Mouse (Mus musculus) embryonic facial prominence, embryonic 10.5 days (tissue): ENCODE measurements at regions not wholly inside any gene's neighbourhood (a gene's known extent, or its start where the extent isn't known, plus 50 kb on each side); places are given as distances from the start of the nearest gene placed in this dataset.
A peak's percentile ranks its signal among the peaks of the same experiment; 100 is the strongest.
"Not testable (repeated sequence)": the region's sequence is repeated elsewhere in the genome, so short reads cannot be mapped to it uniquely, and the experiment has no call there.

Source experiments
- DNase-seq: peaks from one replicate; pipeline ENCODE4 v3.0.0-alpha.2; 2017; ENCODE audit warnings: low spot score
- H3K27ac ChIP-seq: fragments of 300-500 bp; sonication (generic); replicated peaks from 2 replicates; pipeline ENCODE4 v1.5.1; 2016; ENCODE audit warnings: mild to moderate bottlenecking
- H3K27me3 ChIP-seq: fragments of 300-500 bp; sonication (generic); replicated peaks from 2 replicates; pipeline ENCODE4 v1.6.1; 2016; ENCODE audit warnings: low read depth, mild to moderate bottlenecking; ENCODE audit not compliant: poor library complexity, severe bottlenecking
- H3K36me3 ChIP-seq: fragments of 300-500 bp; sonication (generic); replicated peaks from 2 replicates; pipeline ENCODE4 v1.6.1; 2016; ENCODE audit warnings: mild to moderate bottlenecking, moderate library complexity
- H3K4me1 ChIP-seq: fragments of 300-500 bp; sonication (generic); 2 replicates; pipeline ENCODE4 v1.6.1; 2016
- H3K4me3 ChIP-seq: fragments of 300-500 bp; sonication (generic); 2 replicates; pipeline ENCODE4 v1.5.1; 2016; ENCODE audit warnings: mild to moderate bottlenecking, moderate library complexity
- H3K9me3 ChIP-seq: fragments of 300-500 bp; sonication (generic); 2 replicates; pipeline ENCODE4 v1.6.1; 2016; ENCODE audit warnings: mild to moderate bottlenecking
- WGBS: fragments of 180-500 bp; shearing (Covaris S2); methylation state at CpG from one replicate; pipeline ENCODE4 v1.1.7; 2016; 5-methylcytosine and 5-hydroxymethylcytosine counted together

DNA sequence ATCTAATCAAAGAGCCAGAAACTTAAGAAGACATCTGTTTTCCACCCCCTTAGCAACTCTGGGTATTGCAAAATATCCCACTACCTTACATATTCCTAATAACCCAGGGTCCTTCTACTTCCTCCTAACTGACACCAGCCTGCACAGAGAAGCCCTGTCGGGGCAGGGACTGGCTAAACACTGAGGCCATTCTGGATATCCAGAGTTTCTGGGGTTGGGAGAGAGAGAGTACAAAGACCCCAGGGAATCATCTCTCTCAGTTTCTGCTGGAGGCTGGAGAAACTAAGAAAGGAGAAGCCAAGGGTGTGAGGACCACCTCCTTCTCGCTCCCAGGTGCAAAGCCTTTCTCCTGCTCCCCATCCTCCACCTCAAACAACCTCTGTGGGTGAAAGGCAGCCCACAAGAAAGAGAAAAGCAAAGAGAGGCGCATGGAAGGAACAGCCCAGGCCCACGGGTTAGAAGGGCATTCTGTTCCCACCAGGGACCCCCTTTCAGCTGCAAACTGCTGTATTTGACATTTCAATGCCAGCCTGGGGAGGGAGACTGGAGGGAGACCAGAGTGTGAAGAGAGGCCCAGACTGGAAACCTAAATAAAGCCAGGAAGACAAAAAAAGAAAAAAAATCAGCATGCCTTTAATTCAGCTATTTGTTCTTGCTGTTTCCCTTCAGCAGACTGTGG lies 152.9 kb upstream of the Rgma start:
- Histone ChIP-seq H3K27me3 (no peaks in the 10 kb centered on the region), H3K36me3 (no peaks in the 10 kb centered on the region), H3K27ac (peak overlapping the region; percentile 55), H3K9me3 (no peaks in the 10 kb centered on the region), H3K4me1 (peaks cover 23% of the 10 kb centered on the region), H3K4me3 (no peak overlapping the region)
- 16% methylated on average over 4 of the region's 4 CpGs for WGBS
- peak; percentile 33 for DNase-seq

DNA sequence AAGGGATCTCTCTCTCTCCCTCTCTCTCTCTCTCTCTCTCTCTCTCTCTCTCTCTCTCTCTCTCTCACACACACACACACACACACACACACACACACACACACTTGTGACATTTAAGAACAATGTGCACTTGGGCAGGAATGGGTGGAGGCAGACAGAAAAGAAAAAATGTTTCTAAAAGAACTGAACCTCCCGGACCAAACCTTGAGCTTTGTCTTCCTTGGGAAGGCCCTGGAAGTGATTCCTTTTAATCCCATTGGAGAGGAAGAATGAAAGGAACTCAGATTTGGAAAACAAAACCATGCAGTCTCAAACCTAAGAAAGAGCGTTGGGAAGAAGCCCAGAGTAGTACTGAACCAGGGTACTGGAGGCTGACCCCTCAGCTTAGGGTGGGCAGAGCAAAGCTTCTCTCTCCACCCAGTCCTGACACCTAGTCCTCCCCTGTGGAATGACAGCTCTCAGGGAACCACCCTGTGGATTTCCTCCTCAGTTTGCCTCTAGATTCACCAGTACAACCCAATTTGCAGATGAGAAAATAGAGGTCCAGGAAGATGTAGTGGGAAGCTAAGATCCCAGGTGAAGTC lies 152.3 kb upstream of the Rgma start:
- DNase-seq: no peak
- H3K4me3 ChIP-seq: no peak overlapping the region
- H3K4me1 ChIP-seq: peaks cover 23% of the 10 kb centered on the region

DNA sequence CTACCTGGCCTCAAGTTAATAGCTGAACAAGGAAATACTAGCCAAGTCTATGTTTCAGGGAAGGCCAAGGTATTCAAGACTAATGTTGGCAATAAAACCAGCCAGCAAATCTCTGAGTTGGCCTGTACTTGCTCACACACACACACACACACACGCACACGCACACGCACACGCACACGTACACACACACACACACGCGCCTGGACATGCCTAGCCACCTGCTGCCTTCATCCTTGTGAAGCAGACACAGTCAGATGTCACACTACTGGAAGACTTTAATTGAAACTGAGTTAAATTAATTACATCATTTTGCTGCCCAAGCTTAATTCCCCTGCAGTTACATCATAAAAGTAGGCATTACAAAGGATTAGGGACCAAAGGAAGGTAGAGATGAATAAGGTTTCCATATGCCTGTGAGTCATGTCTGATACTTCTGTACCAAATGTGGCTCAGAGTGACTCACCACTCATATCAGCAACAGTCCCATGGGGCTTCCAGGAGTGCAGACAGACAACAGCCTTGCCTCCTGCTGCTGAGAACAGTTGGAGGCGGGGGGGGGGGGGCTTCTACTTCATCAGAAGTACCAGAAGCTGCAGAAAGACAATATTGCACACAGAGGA lies 141.7 kb upstream of the Rgma start:
- Histone ChIP-seq H3K36me3 (no peaks in the 10 kb centered on the region), H3K9me3 (no peaks in the 10 kb centered on the region), H3K4me1 (0 out of 2 replicates have a peak, but pooled peaks cover 2% of the 10 kb centered on the region), H3K27ac (no peak overlapping the region), H3K27me3 (0 out of 2 replicates have a peak, but pooled peaks cover 1% of the 10 kb centered on the region), H3K4me3 (no peak overlapping the region)
- 93% methylated on average over 8 of the region's 8 CpGs for WGBS
- DNase-seq: no peak

More for the DNA sequence above, 152.3 kb upstream of the Rgma start:
- no peaks in the 10 kb centered on the region for H3K9me3 ChIP-seq
- WGBS: 36% methylated on average over 2 of the region's 2 CpGs
- H3K27me3 ChIP-seq: no peaks in the 10 kb centered on the region
- H3K27ac ChIP-seq: peak overlapping the region; percentile 55
- H3K36me3 ChIP-seq: no peaks in the 10 kb centered on the region

DNA sequence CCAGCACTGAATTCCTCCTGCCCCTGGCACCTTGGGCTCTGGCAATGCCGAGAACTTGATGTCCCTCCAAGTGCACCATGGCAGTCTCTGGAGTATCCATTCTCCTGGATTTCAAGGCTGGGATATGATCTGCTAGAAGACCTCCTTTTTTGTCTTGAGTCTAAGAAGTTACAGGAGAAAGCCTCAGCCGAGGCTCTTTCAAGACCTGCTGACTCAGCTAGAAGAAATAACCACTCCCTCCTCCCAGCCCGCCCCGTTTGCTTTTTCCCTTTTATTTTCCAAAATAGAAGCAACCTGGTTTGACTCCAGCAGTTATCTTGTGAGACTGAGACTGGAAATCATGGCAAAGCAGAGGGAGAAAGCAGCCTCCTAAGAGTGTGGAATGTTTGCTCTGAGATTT lies 136.8 kb upstream of the Rgma start:
- Histone ChIP-seq H3K27ac (0 out of 2 replicates have a peak overlapping the region, but pooled peaks have one; percentile 1), H3K27me3 (peaks cover 9% of the 10 kb centered on the region; the same call in 1 of the 2 replicates)
- WGBS: 38% methylated on average over 4 of the region's 4 CpGs

DNA sequence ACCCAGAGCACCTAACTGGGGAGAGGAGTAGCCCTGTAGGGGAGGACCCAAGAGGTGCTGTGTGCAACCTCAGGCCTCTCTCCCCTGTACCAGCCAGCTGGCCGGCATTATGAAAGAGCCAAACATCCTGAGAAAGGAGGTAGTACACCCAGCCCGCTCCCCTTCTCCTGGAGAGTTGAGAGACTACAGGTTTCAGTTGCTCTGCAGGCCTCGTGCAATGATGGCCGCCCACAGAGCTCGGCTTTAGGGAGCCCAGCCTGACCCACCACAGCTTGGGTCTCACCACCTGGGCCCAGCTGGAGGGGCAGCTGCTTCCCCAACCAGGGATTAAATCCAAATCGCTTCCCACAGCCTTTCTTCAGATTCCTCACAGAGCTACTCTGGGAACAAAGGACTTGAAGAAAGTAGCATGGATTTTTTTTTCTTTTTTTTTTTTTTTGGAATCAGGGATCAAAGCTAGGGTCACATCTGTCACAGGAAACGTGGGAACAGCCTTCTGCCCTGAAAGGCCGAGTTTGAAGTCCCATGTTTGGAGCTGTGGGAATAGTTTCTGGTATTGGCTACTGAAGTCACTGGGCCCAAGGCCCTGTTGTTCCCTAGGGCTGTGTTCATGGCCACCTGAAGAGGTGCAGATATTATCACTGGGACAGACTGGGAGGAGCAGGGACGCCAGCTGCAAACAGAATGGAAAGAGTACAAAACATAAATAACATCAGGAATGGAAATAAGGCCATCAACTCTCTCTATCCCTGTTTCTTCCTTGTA lies 131.5 kb upstream of the Rgma start:
- no peak overlapping the region for H3K4me3 ChIP-seq
- DNase-seq: peak; percentile 42
- no peaks in the 10 kb centered on the region for H3K36me3 ChIP-seq
- WGBS: 52% methylated on average over 9 of the region's 9 CpGs
- H3K27ac ChIP-seq: peak overlapping the region; percentile 75
- peaks cover 10% of the 10 kb centered on the region for H3K4me1 ChIP-seq
- H3K27me3 ChIP-seq: peaks cover 6% of the 10 kb centered on the region; the same call in 1 of the 2 replicates
- H3K9me3 ChIP-seq: no peaks in the 10 kb centered on the region

More for the DNA sequence above, 136.8 kb upstream of the Rgma start:
- Histone ChIP-seq H3K9me3 (no peaks in the 10 kb centered on the region), H3K4me3 (no peak overlapping the region), H3K4me1 (peaks cover 4% of the 10 kb centered on the region), H3K36me3 (no peaks in the 10 kb centered on the region)
- DNase-seq: no peak

DNA sequence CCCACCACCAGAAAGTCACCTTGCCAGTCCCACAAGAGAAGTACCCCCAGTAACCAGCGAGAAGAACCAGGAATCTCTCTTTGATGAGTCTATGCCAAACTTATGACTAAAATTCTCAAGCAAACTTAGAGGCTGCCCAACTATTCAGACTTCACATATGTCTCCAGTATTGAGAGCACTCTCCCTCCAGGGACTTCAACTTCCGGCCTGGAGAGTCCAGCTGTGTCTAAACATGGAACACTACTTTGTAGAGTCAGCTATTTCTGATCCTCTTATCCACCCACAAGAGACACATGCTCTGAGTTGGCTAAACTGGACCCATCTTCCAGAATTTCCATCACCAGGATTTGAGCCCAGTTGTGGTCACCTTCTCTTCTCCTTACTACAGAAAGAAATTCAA lies 129.9 kb upstream of the Rgma start:
- H3K4me3 ChIP-seq: no peak overlapping the region
- H3K36me3 ChIP-seq: no peaks in the 10 kb centered on the region
- H3K9me3 ChIP-seq: no peaks in the 10 kb centered on the region
- no peak for DNase-seq
- 82% methylated on average over 2 of the region's 2 CpGs for WGBS
- H3K27ac ChIP-seq: no peak overlapping the region
- H3K27me3 ChIP-seq: no peaks in the 10 kb centered on the region
- H3K4me1 ChIP-seq: peaks cover 10% of the 10 kb centered on the region

DNA sequence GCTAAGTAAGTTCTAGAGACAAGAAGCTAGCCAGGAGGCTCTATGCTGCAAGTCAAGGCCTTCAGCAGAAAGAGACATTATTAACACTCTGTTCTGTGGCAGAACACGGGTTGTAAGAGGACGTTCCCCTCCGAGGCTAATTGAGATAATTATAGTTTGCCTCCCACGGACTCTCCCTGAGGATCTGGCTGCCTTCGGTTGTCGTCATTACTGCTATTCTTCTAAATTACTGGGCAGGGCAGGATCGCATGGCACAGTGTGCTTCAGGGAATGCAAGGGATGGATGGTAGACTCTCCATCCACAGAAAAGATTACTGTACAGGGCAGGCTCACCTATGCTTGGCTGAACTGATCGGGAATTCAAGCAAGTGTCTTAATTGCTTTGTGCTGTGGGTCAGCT lies 124.7 kb upstream of the Rgma start:
- Histone ChIP-seq H3K4me3 (no peak overlapping the region), H3K4me1 (peaks cover 5% of the 10 kb centered on the region), H3K9me3 (no peaks in the 10 kb centered on the region), H3K27me3 (no peaks in the 10 kb centered on the region), H3K36me3 (no peaks in the 10 kb centered on the region), H3K27ac (no peak overlapping the region)
- no peak for DNase-seq
- 35% methylated on average over 8 of the region's 8 CpGs for WGBS

DNA sequence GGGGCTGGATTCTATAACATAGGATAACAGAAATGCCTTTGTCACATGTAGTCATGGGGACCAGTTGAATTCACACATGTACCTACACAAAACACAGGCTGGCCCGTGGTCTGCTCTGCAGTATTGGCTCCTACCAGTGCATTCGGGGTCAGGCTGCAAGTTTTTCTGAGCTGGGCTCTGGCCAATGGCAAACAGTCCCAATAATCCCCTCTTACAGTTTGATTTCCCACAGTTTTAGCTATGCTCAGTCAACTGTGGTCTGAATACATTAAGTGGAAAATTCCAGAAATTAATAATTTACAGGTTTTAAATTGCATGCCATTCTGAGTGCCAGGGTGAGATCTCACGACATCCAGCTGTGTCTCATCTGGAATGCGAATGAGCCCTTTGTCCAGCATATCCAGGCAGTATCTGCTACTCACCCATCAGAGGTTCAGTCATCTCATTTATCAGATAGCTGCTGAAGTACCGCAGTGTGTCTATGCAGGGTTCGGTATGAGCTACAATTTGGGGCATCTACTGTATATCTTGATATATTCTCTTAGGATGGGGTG lies 124.0 kb upstream of the Rgma start:
- H3K27ac ChIP-seq: no peak overlapping the region
- DNase-seq: no peak
- WGBS: 81% methylated on average over 6 of the region's 6 CpGs
- no peaks in the 10 kb centered on the region for H3K27me3 ChIP-seq
- no peaks in the 10 kb centered on the region for H3K9me3 ChIP-seq
- peaks cover 10% of the 10 kb centered on the region for H3K4me1 ChIP-seq
- H3K36me3 ChIP-seq: no peaks in the 10 kb centered on the region
- no peak overlapping the region for H3K4me3 ChIP-seq

DNA sequence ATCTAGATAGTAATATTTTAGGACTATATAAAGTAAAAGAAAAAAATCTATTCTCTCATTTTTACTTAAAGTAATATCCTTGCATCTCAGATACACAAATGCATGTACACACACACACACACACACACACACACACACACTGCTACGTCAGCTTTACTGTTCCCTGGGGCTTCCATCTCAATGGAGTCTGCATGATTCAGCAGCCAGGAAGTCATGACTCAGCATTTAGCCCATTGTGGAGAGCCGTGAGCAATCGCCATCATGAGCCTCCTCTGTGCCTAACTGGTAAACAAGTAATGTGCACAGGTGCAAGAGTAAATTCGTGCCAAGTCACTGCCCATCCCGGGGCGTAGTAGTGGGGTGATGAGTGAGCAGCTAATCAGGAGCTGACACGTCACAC lies 120.3 kb upstream of the Rgma start:
- H3K4me3 ChIP-seq, H3K27me3 ChIP-seq, H3K9me3 ChIP-seq, DNase-seq, H3K27ac ChIP-seq, H3K36me3 ChIP-seq: not testable (repeated sequence)
- H3K4me1 ChIP-seq: peaks cover 10% of the 10 kb centered on the region
- WGBS: 89% methylated on average over 7 of the region's 7 CpGs

DNA sequence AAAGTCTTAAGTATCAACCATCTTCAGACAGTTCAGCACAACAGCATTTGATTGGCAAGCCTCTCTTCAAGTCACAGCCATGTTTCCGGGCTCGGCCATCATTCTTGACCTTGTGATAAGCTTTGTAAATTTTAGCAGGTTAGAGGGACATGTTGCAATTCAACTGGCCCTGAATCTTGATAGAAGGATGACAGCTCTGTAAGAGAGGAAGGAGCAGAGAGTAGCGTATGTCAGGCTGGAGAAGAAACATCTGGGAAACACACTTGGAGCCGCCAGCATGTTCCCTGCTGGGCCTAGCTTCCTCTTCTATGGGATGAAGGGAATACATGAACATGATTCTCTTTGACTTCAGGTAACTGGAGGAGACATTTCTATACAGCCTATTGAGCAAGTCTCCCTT lies 115.2 kb upstream of the Rgma start:
- no peak overlapping the region for H3K27ac ChIP-seq
- no peaks in the 10 kb centered on the region for H3K9me3 ChIP-seq
- no peak overlapping the region for H3K4me3 ChIP-seq
- DNase-seq: no peak
- peaks cover 19% of the 10 kb centered on the region for H3K4me1 ChIP-seq
- WGBS: 90% methylated on average over 4 of the region's 4 CpGs
- no peaks in the 10 kb centered on the region for H3K27me3 ChIP-seq
- no peaks in the 10 kb centered on the region for H3K36me3 ChIP-seq

DNA sequence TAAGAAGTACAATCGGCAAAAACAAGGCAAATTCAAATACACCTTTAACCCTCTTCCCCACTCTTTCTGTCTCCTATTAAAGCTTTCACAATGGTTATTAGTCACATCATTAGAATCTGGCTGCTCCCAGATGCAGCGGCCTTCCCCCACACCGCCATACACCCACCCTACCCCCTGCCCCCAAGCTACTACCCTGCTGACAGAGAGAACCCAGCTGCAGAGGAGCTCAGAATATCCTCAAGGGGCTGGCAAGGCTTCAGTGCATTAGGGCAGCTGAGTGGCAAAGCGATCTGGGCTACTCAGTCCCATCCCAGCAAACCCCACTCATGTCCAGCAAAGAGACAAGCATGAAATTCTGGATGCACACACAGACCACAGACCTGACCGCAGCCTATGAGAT lies 113.6 kb upstream of the Rgma start:
- DNase-seq: no peak

DNA sequence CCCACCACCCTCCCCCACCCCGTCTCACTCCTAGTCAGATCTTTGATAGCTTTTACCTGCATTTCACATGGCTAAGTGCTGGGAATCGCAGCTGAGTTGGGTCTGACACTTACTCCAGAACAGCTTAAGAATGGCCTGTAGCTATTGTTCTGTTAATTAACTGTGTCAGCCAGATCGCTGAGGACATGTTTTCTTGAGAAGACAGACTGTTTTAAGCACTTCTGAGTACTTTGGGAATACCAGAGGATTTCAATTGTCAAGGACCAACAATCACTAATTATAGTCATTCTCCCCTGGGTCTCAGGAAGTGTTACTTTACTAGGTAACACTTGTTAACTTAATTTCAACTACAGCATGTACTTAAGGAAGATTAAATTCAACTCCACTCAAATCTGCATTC lies 112.8 kb upstream of the Rgma start:
- peaks cover 13% of the 10 kb centered on the region for H3K4me1 ChIP-seq
- no peak overlapping the region for H3K27ac ChIP-seq
- no peaks in the 10 kb centered on the region for H3K9me3 ChIP-seq
- DNase-seq: no peak
- H3K27me3 ChIP-seq: no peaks in the 10 kb centered on the region
- H3K36me3 ChIP-seq: no peaks in the 10 kb centered on the region
- 32% methylated on average over 3 of the region's 3 CpGs for WGBS
- H3K4me3 ChIP-seq: no peak overlapping the region

More for the DNA sequence above, 113.6 kb upstream of the Rgma start:
- Histone ChIP-seq H3K4me1 (peaks cover 13% of the 10 kb centered on the region), H3K4me3 (no peak overlapping the region), H3K36me3 (no peaks in the 10 kb centered on the region), H3K9me3 (no peaks in the 10 kb centered on the region), H3K27ac (no peak overlapping the region), H3K27me3 (no peaks in the 10 kb centered on the region)
- WGBS: 67% methylated on average over 5 of the region's 5 CpGs
